Mouse (Mus musculus): Measurements from ENCODE around the gene Hagh. TPM values are rescaled to one million over a fixed set of nuclear protein-coding genes. Genes with fewer than 3 reads are reported as not detected.

Gene Hagh
- total and polyA plus RNA-seq, 2 experiments from 2014 or later = 61.6 to 62.8 TPM

DNA sequence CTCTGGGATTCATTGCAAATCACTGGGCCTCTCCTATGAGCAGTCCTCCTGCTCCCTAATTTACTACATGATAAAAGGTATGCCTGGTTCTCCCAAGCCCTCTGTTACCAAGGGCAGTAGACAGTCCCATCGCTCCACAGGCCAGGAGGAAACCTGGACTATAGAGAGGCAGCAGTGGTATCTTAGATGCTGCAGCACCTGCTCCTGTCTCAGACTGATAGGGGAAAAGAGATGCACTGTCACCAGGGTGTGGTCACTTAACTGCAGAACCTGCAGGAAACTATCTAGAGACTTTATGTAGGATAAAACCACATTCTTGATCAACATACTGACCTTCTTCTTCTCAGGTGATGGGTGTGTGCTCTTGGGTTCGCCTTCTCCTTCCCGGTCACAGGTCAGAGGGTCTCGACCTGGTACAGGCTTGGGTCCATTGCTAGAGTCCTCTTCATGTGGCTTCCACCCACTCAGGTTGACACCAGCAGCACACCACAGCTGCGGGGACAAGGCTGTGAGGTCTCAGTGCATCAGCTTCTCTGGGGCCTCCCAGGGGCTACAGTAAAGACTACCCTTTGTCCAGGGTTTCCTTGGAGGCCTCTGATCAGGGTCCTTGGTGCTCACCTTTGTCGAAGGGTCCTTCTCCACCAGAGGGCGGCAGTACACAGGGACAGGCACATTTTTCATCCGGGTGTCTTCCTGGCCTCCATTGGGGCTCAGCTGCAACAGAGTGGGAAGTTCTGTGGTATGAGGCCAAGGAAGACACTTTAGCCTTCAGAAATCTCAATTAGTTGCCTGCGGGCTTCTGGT, 62.9 kb downstream of the Hagh start:
- no peak overlapping the region for H3K4me2 ChIP-seq (ENCODE audit: low read depth)
- H3K4me3 ChIP-seq (ENCODE audit: low read depth, low read length) = no peak overlapping the region
- H3K36me3 ChIP-seq (ENCODE audit: insufficient read depth) = peaks cover 100% of the 10 kb centered on the region
- no peak for DNase-seq
- no peak overlapping the region for H3K9ac ChIP-seq
- no peaks in the 10 kb centered on the region for H3K27me3 ChIP-seq (ENCODE audit: insufficient read depth, low read length)
- peak; percentile 49 for TF ChIP-seq CTCF (IDR thresholded peaks at IDR 0.05; ENCODE audit: low read depth)
- no peak for ATAC-seq
- WGBS = 70% methylated on average over 9 of the region's 9 CpGs
- H3K9me3 ChIP-seq (ENCODE audit: low read length) = no peaks in the 10 kb centered on the region
- no peaks in the 10 kb centered on the region for H3K4me1 ChIP-seq (ENCODE audit: insufficient read depth)
- H3K27ac ChIP-seq (ENCODE audit: low read depth, low read length) = no peak overlapping the region

DNA sequence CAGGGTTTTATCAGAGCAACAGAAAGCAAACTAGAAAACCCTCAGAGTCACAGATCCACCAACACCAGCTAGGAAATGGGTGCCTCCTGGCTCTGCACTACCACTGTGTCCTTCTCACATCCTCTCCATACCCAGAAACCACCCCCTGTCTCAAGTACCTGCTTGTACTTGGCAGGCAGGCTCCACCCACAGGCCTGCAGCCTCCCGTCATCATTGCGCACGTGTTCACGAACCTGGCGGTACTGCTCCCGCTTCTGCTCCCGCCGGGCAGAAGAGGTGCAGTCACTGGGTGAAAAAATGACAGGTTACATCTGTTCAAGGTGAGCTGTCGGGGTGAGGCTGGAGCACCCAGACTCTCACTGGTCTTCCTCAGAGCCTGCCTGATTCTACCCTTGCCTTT, 63.8 kb downstream of the Hagh start:
- ATAC-seq (no peak), DNase-seq (no peak)
- 90% methylated on average over 9 of the region's 9 CpGs for WGBS
- no peak overlapping the region for H3K4me3 ChIP-seq (ENCODE audit: low read depth, low read length)
- H3K9ac ChIP-seq = no peak overlapping the region
- no peaks in the 10 kb centered on the region for H3K27me3 ChIP-seq (ENCODE audit: insufficient read depth, low read length)
- no peak overlapping the region for H3K4me2 ChIP-seq (ENCODE audit: low read depth)
- H3K9me3 ChIP-seq (ENCODE audit: low read length) = no peaks in the 10 kb centered on the region
- H3K27ac ChIP-seq (ENCODE audit: low read depth, low read length) = no peak overlapping the region
- peaks cover 100% of the 10 kb centered on the region for H3K36me3 ChIP-seq (ENCODE audit: insufficient read depth)
- TF ChIP-seq CTCF (IDR thresholded peaks at IDR 0.05; ENCODE audit: low read depth) = no peak
- no peaks in the 10 kb centered on the region for H3K4me1 ChIP-seq (ENCODE audit: insufficient read depth)

DNA sequence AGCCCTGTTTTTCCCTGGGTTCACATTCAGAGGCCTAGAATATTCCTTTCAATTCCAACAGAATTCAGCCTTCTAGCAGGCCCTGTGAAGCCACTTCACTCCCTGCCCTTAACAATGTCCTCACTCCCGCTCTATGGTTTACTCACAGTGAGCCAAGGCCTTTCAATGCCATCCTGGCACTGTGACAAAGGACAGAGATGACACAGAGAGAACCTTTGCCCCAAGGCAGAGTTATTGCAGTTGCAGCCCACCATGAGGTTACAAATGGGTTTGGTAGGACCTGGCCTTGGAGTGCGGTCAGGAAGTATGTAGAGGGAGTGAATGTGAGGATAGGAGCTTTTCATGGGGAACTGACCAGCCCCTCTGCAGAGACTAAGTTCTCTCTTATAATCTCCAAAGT, 67.6 kb downstream of the Hagh start:
- Histone ChIP-seq H3K9me3 (ENCODE audit: low read length) (no peaks in the 10 kb centered on the region), H3K4me2 (ENCODE audit: low read depth) (no peak overlapping the region), H3K4me3 (ENCODE audit: low read depth, low read length) (no peak overlapping the region), H3K27ac (ENCODE audit: low read depth, low read length) (no peak overlapping the region), H3K4me1 (ENCODE audit: insufficient read depth) (no peaks in the 10 kb centered on the region), H3K27me3 (ENCODE audit: insufficient read depth, low read length) (no peaks in the 10 kb centered on the region), H3K36me3 (ENCODE audit: insufficient read depth) (peaks cover 99% of the 10 kb centered on the region), H3K9ac (no peak overlapping the region)
- DNase-seq (no peak), ATAC-seq (no peak)
- 91% methylated on average over 2 of the region's 2 CpGs for WGBS
- TF ChIP-seq CTCF (IDR thresholded peaks at IDR 0.05; ENCODE audit: low read depth) = no peak

DNA sequence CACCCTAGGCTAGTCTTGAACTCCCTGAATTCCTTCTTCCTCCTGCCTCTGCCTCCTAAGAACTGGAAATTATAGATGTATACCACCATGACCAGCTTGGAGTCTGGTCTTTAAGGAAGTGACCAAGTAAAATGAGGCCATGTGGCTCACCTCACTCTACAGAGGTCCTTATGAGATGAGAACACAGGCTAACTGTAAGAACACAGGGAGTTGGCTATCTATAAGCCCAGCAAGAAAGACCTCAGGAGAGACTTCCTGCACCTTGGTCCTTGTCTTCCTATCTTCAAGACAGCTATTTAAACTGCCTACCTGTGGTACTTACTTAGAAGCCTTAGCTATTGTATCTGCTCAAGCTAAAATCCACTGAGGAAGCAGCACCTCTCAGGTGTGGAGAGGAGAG, 74.0 kb downstream of the Hagh start:
- Histone ChIP-seq H3K4me2 (ENCODE audit: low read depth) (no peak overlapping the region), H3K9me3 (ENCODE audit: low read length) (no peaks in the 10 kb centered on the region), H3K4me1 (ENCODE audit: insufficient read depth) (no peaks in the 10 kb centered on the region), H3K27me3 (ENCODE audit: insufficient read depth, low read length) (no peaks in the 10 kb centered on the region), H3K9ac (no peak overlapping the region), H3K36me3 (ENCODE audit: insufficient read depth) (peaks cover 93% of the 10 kb centered on the region), H3K27ac (ENCODE audit: low read depth, low read length) (no peak overlapping the region), H3K4me3 (ENCODE audit: low read depth, low read length) (no peak overlapping the region)
- DNase-seq (no peak), ATAC-seq (no peak)
- TF ChIP-seq CTCF (IDR thresholded peaks at IDR 0.05; ENCODE audit: low read depth) = no peak

Other genes with a start within 250 kb of the Hagh start
- gene Tsc2, start 207.5 kb upstream of the Hagh start, total RNA-seq (2014; rRNA removed) = 81.2 and 92.6 TPM in 2 replicates
- gene Tsc2, start 207.5 kb upstream of the Hagh start, polyA plus RNA-seq (2015; fragmentation: Nextera tagmentation; extraction: Ambion mirVana) = 44.2 and 56.2 TPM in 2 replicates
- gene Nthl1, start 207.5 kb upstream of the Hagh start, total RNA-seq (2014; rRNA removed) = 10.1 and 10.2 TPM in 2 replicates
- gene Nthl1, start 207.5 kb upstream of the Hagh start, polyA plus RNA-seq (2015; fragmentation: Nextera tagmentation; extraction: Ambion mirVana) = 8.6 and 9.8 TPM in 2 replicates
- 43.5 and 54.5 TPM in 2 replicates for gene Slc9a3r2, start 189.8 kb upstream of the Hagh start, total RNA-seq (2014; rRNA removed)
- gene Slc9a3r2, start 189.8 kb upstream of the Hagh start, polyA plus RNA-seq (2015; fragmentation: Nextera tagmentation; extraction: Ambion mirVana) = 42.0 and 48.3 TPM in 2 replicates
- gene Npw, start 181.7 kb upstream of the Hagh start, total RNA-seq (2014; rRNA removed) = not detected in 2 replicates
- gene Npw, start 181.7 kb upstream of the Hagh start, polyA plus RNA-seq (2015; fragmentation: Nextera tagmentation; extraction: Ambion mirVana) = 0.64 and 0.96 TPM in 2 replicates
- gene Zfp598, start 170.5 kb upstream of the Hagh start, total RNA-seq (2014; rRNA removed) = 31.2 and 41.5 TPM in 2 replicates
- 14.6 and 15.0 TPM in 2 replicates for gene Zfp598, start 170.5 kb upstream of the Hagh start, polyA plus RNA-seq (2015; fragmentation: Nextera tagmentation; extraction: Ambion mirVana)
- gene Syngr3, start 150.2 kb upstream of the Hagh start, total RNA-seq (2014; rRNA removed) = 218 and 221 TPM in 2 replicates
- gene Syngr3, start 150.2 kb upstream of the Hagh start, polyA plus RNA-seq (2015; fragmentation: Nextera tagmentation; extraction: Ambion mirVana) = 255 and 290 TPM in 2 replicates
- gene Gfer, start 144.0 kb upstream of the Hagh start, total RNA-seq (2014; rRNA removed) = 34.5 and 34.7 TPM in 2 replicates
- gene Gfer, start 144.0 kb upstream of the Hagh start, polyA plus RNA-seq (2015; fragmentation: Nextera tagmentation; extraction: Ambion mirVana) = 35.4 and 38.0 TPM in 2 replicates
- 3.8 and 4.5 TPM in 2 replicates for gene Noxo1, start 143.9 kb upstream of the Hagh start, total RNA-seq (2014; rRNA removed)
- gene Noxo1, start 143.9 kb upstream of the Hagh start, polyA plus RNA-seq (2015; fragmentation: Nextera tagmentation; extraction: Ambion mirVana) = 1.4 and 2.5 TPM in 2 replicates
- gene Tbl3, start 132.5 kb upstream of the Hagh start, total RNA-seq (2014; rRNA removed) = 39.0 and 59.2 TPM in 2 replicates
- gene Tbl3, start 132.5 kb upstream of the Hagh start, polyA plus RNA-seq (2015; fragmentation: Nextera tagmentation; extraction: Ambion mirVana) = 45.7 and 48.0 TPM in 2 replicates
- gene Rnf151, start 122.1 kb upstream of the Hagh start, total RNA-seq (2014; rRNA removed) = 0.69 TPM in 1 of 2 replicates, not detected in the other
- gene Rnf151, start 122.1 kb upstream of the Hagh start, polyA plus RNA-seq (2015; fragmentation: Nextera tagmentation; extraction: Ambion mirVana) = not detected in 2 replicates
- 2,317 and 3,198 TPM in 2 replicates for gene Rps2, start 122.0 kb upstream of the Hagh start, total RNA-seq (2014; rRNA removed)
- 884 and 936 TPM in 2 replicates for gene Rps2, start 122.0 kb upstream of the Hagh start, polyA plus RNA-seq (2015; fragmentation: Nextera tagmentation; extraction: Ambion mirVana)
- 151 and 199 TPM in 2 replicates for gene Ndufb10, start 115.7 kb upstream of the Hagh start, total RNA-seq (2014; rRNA removed)
- gene Ndufb10, start 115.7 kb upstream of the Hagh start, polyA plus RNA-seq (2015; fragmentation: Nextera tagmentation; extraction: Ambion mirVana) = 312 and 351 TPM in 2 replicates
- not detected in 2 replicates for gene Rpl3l, start 112.3 kb upstream of the Hagh start, total RNA-seq (2014; rRNA removed)
- 0.34 TPM in 1 of 2 replicates, not detected in the other for gene Rpl3l, start 112.3 kb upstream of the Hagh start, polyA plus RNA-seq (2015; fragmentation: Nextera tagmentation; extraction: Ambion mirVana)
- 19.3 and 27.4 TPM in 2 replicates for gene Msrb1, start 103.5 kb upstream of the Hagh start, total RNA-seq (2014; rRNA removed)
- gene Msrb1, start 103.5 kb upstream of the Hagh start, polyA plus RNA-seq (2015; fragmentation: Nextera tagmentation; extraction: Ambion mirVana) = 28.4 and 28.6 TPM in 2 replicates
- gene Hs3st6, start 87.2 kb upstream of the Hagh start, total RNA-seq (2014; rRNA removed) = 0.57 TPM in 1 of 2 replicates, not detected in the other
- 0.45 and 0.53 TPM in 2 replicates for gene Hs3st6, start 87.2 kb upstream of the Hagh start, polyA plus RNA-seq (2015; fragmentation: Nextera tagmentation; extraction: Ambion mirVana)
- gene Meiob, start 35.9 kb upstream of the Hagh start, total RNA-seq (2014; rRNA removed) = not detected in 2 replicates
- gene Meiob, start 35.9 kb upstream of the Hagh start, polyA plus RNA-seq (2015; fragmentation: Nextera tagmentation; extraction: Ambion mirVana) = 0.08 and 0.15 TPM in 2 replicates
- 15.1 and 16.6 TPM in 2 replicates for gene Fahd1, start 10.2 kb downstream of the Hagh start, total RNA-seq (2014; rRNA removed)
- 13.5 and 15.6 TPM in 2 replicates for gene Fahd1, start 10.2 kb downstream of the Hagh start, polyA plus RNA-seq (2015; fragmentation: Nextera tagmentation; extraction: Ambion mirVana)
- gene Igfals, start 25.9 kb downstream of the Hagh start, total RNA-seq (2014; rRNA removed) = 0.48 TPM in 1 of 2 replicates, not detected in the other
- gene Igfals, start 25.9 kb downstream of the Hagh start, polyA plus RNA-seq (2015; fragmentation: Nextera tagmentation; extraction: Ambion mirVana) = 0.18 TPM in 1 of 2 replicates, not detected in the other
- 40.5 and 50.6 TPM in 2 replicates for gene Nubp2, start 46.2 kb downstream of the Hagh start, total RNA-seq (2014; rRNA removed)
- 67.3 and 80.1 TPM in 2 replicates for gene Nubp2, start 46.2 kb downstream of the Hagh start, polyA plus RNA-seq (2015; fragmentation: Nextera tagmentation; extraction: Ambion mirVana)
- gene Spsb3, start 46.5 kb downstream of the Hagh start, total RNA-seq (2014; rRNA removed) = 75.7 and 91.0 TPM in 2 replicates
- 89.8 and 97.8 TPM in 2 replicates for gene Spsb3, start 46.5 kb downstream of the Hagh start, polyA plus RNA-seq (2015; fragmentation: Nextera tagmentation; extraction: Ambion mirVana)
- 35.6 and 36.6 TPM in 2 replicates for gene Eme2, start 54.9 kb downstream of the Hagh start, total RNA-seq (2014; rRNA removed)
- 14.7 and 17.9 TPM in 2 replicates for gene Eme2, start 54.9 kb downstream of the Hagh start, polyA plus RNA-seq (2015; fragmentation: Nextera tagmentation; extraction: Ambion mirVana)
- gene Mrps34, start 55.0 kb downstream of the Hagh start, total RNA-seq (2014; rRNA removed) = 39.5 and 45.5 TPM in 2 replicates
- 128 and 138 TPM in 2 replicates for gene Mrps34, start 55.0 kb downstream of the Hagh start, polyA plus RNA-seq (2015; fragmentation: Nextera tagmentation; extraction: Ambion mirVana)
- 60.1 and 75.7 TPM in 2 replicates for gene Nme3, start 56.4 kb downstream of the Hagh start, total RNA-seq (2014; rRNA removed)
- gene Nme3, start 56.4 kb downstream of the Hagh start, polyA plus RNA-seq (2015; fragmentation: Nextera tagmentation; extraction: Ambion mirVana) = 74.7 and 81.0 TPM in 2 replicates
- gene Mapk8ip3, start 96.8 kb downstream of the Hagh start, total RNA-seq (2014; rRNA removed) = 128 and 151 TPM in 2 replicates
- 50.3 and 65.1 TPM in 2 replicates for gene Mapk8ip3, start 96.8 kb downstream of the Hagh start, polyA plus RNA-seq (2015; fragmentation: Nextera tagmentation; extraction: Ambion mirVana)
- 52.3 and 64.7 TPM in 2 replicates for gene Jpt2, start 120.5 kb downstream of the Hagh start, total RNA-seq (2014; rRNA removed)
- 46.2 and 58.4 TPM in 2 replicates for gene Jpt2, start 120.5 kb downstream of the Hagh start, polyA plus RNA-seq (2015; fragmentation: Nextera tagmentation; extraction: Ambion mirVana)
- gene Cramp1l, start 175.6 kb downstream of the Hagh start, total RNA-seq (2014; rRNA removed) = 16.2 and 21.5 TPM in 2 replicates
- gene Cramp1l, start 175.6 kb downstream of the Hagh start, polyA plus RNA-seq (2015; fragmentation: Nextera tagmentation; extraction: Ambion mirVana) = 1.9 and 2.9 TPM in 2 replicates
- gene Ift140, start 175.9 kb downstream of the Hagh start, total RNA-seq (2014; rRNA removed) = 31.8 and 37.7 TPM in 2 replicates
- 11.6 and 15.2 TPM in 2 replicates for gene Ift140, start 175.9 kb downstream of the Hagh start, polyA plus RNA-seq (2015; fragmentation: Nextera tagmentation; extraction: Ambion mirVana)
- gene Tmem204, start 243.4 kb downstream of the Hagh start, total RNA-seq (2014; rRNA removed) = 9.0 and 11.9 TPM in 2 replicates
- 10.3 and 10.6 TPM in 2 replicates for gene Tmem204, start 243.4 kb downstream of the Hagh start, polyA plus RNA-seq (2015; fragmentation: Nextera tagmentation; extraction: Ambion mirVana)